Mouse (Mus musculus): Measurements from ENCODE around the gene Rassf3. TPM values are rescaled to one million over a fixed set of nuclear protein-coding genes. Genes with fewer than 3 reads are reported as not detected.

The Rassf3 gene
- total RNA-seq, 2 experiments from 2014 or later, result 7.6 to 10.4 TPM

DNA sequence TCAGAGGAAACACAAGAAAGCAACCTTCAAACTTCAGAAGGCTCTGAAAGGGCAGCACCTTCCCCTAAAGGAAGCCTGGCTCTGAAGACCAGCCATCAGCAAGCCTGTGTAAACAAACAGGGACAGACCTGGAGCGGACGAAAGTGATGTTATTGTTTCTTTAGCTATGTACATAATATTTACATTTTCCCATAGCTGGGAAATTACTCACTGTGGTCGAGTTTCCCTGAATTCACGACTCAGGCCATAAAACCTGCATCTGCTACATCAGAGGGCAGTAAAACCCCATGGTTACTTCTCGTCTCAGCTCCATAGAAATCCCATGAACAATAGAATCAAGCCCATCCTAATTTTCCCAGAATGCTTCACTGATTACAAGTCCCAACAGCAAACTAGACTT lies 11.1 kb downstream of the Rassf3 start:
- no peak for DNase-seq (ENCODE audit: extremely low spot score in 1 of 2, low spot score in 1 of 2)

DNA sequence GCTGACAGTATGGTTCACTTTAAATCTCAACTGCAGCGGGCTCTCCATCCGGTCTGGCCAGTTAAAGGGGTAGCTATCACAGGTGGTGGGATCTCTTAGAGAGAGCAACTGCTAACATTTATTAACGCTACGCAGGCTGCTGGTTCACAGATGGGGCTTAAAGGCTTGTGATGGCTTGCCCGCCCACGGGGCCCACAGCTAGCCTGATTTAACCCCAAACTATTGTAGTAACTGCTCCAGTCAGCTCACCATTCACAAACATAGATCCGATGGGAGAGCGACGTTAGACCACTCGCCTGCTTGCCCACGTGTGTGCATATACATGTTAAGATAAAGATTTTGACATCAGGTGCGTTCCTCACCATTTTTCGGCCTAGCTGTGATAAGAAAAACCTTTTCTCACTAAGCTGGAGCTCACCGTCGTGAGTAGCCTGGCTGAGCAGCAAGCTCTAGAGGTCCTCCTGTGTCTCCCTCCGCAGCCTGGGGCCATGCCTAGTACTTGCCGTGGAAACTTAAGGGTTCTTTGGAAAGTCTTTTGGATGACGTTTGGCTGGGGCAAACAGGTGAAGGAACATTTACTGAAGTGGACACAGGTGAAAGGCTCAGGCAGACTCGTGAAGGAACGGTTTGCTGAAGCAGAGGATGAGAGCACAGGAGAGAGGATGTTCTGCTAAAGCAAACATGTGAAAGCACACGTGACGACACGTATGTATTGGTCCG lies 13.8 kb downstream of the Rassf3 start:
- DNase-seq (ENCODE audit: extremely low spot score in 1 of 2, low spot score in 1 of 2), result peak in 1 of 2 experiments; percentile 18

DNA sequence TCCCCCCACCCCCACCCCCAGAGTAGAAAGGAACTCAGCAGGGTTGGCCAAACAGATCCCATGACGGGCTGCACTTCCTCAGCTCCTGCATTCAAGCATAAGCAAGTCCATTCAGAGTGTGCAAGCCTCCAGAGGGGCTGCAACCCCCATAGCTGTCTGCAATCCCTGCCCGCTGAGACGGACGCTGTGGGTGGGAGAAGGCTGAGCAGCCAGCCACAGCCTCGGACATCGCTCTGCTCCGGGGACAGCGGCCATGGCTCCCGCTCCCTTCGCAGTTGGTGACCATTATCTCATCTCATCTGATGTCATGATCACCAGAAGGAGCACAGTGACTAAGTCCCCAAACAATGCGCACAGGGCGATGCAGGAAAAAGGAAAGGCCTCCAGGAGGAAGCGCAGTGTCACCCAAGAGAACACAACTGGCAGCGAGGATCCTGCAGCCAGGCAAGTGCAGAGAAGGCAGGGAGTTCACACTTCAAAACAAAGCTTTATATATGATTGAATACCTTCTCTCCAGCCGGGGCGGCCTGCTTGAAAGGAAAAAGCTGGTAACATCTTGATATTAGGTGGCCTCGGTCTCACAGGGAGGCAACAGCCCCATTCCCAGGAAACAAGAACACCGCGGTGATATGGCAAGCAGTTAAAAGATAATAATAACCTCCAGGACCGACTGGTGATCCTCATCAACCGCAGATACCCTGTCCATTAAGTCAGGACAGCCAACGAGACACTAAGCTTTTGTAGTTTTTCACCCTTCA lies 14.6 kb downstream of the Rassf3 start:
- peak in 1 of 2 experiments; percentile 12 for DNase-seq (ENCODE audit: extremely low spot score in 1 of 2, low spot score in 1 of 2)

DNA sequence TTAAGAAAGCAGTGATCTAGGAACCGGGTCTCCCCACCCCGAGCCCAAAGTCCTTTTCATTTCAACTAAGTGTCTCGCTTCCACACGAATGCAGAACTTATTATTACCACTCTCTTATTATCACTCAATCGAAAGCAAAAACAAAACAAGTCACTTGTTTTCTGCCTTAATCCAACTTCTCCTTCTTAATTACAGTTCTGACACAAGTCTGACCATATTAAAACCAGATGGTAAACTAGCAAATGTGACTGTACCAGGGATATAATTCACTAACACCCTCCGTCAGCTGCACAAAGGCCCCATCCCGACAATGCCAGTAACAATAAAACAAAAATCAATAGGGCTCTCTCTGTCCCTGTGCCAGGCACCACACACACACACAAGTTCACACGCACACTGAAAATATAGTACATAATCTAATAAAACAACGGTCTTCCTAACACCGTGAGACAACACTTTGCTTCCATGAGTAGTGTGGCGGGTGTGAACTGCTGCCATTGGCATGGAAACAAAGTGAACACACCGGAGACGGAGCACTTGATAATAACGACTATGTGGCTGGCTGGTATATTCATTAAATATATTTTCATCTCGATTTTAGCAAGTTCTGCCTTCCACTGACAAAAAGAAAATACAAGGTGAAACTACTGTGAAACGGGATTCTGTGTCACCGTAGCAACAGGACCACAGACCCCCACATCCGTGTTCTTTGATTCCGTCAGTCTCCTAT lies 16.9 kb downstream of the Rassf3 start:
- no peak for DNase-seq (ENCODE audit: extremely low spot score in 1 of 2, low spot score in 1 of 2)

DNA sequence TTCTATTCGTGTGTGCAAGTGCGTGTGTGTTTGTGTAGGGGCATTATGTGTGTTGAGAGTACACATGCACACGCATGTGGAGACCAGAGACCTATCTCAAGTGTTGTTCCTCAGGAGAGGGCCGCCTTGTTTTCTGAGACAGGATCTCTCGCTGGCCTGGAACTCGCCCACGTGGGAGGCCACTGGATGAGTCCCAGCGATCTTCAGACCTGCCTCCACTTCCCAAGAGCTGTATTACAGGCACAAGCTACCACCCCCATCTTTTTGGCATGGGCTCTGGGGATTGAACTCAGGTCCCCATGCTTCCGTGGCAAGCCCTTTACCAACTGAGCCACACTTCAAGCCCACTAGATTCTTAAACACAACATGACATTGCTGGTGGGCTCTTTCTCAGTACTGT lies 17.7 kb downstream of the Rassf3 start:
- no peak for DNase-seq (ENCODE audit: extremely low spot score in 1 of 2, low spot score in 1 of 2)

DNA sequence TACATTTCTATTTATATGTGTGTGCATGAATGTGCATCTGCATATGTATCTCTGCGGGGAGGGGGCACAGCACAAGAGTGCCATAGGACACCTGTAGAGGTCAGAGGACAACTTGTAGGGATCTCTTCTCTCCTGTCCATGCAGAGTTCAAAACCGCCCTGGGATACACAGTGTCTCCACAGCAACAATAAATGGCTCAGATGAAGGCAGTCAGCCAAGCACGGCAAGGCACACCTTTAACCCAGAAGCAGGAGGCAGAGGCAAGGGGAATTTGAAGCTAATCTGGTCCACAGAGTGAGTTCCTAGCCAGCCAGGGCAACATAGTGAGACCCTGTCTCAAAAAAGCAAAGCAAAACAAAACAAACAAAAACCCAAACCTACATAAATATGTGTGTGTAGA lies 18.8 kb downstream of the Rassf3 start:
- DNase-seq (ENCODE audit: extremely low spot score in 1 of 2, low spot score in 1 of 2), result no peak

DNA sequence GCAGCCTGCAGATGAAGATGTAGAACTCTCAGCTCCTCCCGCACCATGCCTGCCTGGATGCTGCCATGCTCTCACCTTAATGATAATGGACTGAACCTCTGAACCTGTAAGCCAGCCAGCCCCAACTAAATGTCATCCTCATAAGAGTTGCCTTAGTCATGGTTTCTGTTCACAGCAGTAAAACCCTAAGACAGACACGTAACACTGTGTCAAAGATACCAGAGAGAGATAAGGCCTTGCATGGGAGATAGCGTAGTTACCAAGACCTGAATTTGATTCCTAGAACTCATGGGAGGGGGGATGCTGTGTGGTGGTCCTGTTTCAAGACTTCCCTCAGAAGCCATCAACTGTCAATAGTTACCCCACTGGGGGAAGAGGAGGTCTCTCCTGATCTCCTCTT lies 20.6 kb downstream of the Rassf3 start:
- no peak for DNase-seq (ENCODE audit: extremely low spot score in 1 of 2, low spot score in 1 of 2)

DNA sequence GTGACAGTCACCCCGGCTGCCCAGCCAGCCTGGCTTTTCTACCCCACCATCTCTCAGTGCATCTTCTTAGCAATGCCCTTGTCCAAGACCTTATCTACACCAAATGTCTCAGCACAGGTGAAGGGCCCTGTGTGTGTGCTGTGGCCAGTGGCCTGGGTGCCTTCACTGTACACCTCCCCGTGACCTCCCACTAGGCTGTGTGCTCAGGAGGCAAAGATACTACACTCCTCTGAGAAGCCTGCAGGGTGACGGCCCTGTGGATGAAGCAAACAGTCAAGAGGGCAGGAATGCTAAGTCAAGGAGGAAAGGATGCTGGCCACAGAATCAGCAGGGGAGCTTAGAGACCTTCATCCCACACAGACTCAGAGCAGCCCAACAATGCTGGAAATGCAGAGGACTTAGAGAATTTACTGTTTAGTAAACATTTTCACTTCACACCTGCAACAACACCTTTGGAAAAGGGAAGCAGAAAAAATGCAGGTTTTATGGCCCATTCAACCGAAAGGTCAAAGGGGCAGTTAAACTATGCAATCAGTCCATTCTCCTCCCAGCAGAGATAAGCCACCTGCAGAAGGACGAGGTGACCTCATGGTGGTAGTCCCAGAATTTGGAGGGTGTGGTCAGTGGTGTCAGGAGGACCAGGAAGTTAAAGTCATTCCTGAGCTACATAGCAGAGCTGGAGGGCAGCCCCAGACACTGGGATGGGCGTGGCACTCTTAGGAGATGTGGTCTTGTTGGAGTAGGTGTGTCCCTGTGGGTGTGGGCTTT lies 21.3 kb downstream of the Rassf3 start:
- DNase-seq (ENCODE audit: extremely low spot score in 1 of 2, low spot score in 1 of 2), result no peak

DNA sequence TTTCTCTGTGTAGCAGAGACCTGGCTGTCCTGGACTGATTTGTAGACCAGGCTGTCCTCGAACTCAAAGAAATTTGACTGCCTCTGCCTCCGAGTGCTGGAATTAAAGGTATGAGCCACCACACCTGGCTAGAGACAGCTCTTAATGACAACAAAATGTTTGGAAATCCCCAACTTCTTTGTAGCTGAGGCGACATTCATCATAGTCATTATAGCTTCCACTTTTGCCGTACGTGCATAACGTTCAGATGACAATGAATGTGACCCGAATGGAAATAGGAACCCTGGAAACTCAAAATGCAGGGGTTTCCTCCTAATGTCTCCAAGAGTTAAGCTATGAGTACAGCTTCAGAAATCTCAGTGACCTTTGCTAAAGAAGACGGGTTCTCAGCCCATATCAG lies 22.1 kb downstream of the Rassf3 start:
- DNase-seq (ENCODE audit: extremely low spot score in 1 of 2, low spot score in 1 of 2), result no peak

DNA sequence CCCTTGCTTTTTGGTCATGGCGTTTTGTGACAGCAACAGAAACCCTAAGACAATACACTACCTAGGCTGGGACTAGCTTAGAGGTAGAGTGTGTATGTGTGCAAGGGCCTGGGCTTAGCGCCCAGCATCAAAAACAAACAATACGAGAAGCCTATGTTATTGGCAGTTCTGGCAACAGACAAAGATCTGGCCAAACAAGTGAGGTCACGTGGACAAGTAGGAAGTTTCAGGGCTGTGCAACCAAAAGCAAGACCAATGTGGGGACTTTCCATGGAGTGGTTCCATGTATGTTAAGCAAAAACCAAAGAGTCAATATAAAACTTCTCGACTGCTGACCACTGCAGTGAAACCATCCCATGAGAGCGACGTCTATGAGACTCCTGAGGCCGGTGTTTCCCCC lies 30.3 kb downstream of the Rassf3 start:
- no peak for DNase-seq (ENCODE audit: extremely low spot score in 1 of 2, low spot score in 1 of 2)

DNA sequence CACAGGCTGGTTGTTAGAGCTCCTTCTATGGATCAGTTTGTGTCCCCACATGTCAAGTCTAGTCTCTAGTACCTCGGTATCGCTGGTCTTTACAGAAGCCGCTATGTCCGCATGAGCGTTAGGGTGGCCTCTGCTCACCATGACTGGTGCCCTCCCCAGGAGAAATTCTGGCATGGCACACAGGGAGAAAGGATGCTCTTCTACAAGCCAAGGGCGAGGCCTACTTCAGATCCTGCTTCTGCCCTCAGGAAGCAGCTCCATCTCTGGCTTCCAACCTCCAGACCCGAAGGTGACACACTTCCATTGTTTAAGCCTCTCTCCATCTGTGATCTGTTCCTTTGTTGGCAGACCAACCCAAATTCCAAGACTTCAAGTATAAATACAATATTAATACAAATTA lies 31.9 kb downstream of the Rassf3 start:
- DNase-seq (ENCODE audit: extremely low spot score in 1 of 2, low spot score in 1 of 2), result no peak

DNA sequence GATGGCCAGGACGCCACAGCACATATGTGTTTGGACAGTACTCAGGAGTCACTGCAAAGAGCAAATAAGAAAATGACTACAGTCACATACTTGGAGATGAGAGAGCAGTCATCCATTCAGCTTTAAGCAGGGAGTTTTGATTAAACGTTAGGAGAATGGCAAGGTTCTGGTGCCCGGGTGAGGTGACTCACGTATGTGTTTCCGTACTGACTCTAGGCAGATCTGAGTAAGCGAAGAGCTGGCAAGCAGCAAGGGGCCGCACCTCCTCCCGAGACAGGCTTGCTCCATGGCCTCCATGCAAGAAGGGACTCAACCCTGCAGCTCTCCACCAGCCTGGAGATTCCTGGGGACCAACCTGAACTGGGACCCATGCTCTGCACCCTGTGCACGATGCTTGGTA lies 32.4 kb downstream of the Rassf3 start:
- DNase-seq (ENCODE audit: extremely low spot score in 1 of 2, low spot score in 1 of 2), result no peak

DNA sequence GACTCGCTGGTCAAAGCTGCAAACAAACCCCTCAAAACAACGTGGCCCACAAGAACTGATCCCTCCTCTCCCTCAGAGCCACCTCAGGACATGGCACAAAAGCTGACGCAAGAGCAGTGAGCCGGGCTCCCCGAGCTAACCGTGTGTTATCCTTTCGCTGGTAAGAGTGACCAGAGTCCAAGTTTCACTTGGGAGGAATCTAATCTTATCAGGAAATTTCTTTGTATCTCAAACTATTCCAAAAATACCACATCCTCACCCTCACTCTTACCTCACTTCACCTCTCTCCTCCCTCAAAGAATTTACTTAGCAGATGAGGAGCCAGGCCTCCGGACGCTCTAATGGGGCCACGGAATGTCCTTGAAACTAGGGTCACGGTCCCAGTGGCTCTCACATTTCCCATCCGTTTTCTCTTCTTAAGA lies 36.8 kb downstream of the Rassf3 start:
- DNase-seq (ENCODE audit: extremely low spot score in 1 of 2, low spot score in 1 of 2), result no peak

DNA sequence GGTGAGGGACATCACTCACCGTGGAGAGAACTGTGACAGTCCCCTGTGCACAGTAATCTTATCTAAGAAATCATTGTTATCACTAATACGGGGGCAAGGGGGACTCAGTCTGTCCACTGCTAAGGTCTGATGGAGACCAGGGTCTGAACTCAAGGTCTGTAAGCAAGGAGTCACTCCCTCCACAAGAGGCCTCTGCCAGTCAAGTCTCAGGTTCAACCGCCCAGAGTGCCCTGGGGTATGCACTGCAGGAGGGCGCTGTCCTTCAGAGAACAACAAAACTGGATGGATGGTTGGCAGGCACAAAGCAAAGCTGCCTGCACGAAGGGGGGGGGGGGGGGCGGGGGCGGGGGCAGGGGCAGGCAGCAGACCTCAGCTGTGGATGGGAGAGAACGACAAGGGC lies 38.0 kb downstream of the Rassf3 start:
- DNase-seq (ENCODE audit: extremely low spot score in 1 of 2, low spot score in 1 of 2), result no peak

DNA sequence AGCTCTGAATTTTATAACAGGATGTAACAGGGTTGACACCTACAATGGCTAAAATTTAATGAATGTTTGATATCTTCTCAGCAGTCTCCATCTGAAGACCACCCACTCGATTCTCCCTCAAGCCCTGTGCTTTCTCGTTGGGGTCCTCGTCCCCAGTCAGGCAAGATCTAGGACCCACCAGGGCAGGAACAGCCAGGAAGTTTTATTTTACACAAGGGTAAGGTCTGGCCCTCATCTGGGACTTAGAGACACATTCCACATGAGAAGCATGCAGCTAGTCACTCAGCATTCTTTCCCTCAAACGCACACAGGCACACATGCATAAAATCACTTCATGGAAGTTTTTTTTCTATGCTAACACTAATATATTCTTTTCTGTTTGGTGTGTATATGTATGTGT lies 39.5 kb downstream of the Rassf3 start:
- no peak for DNase-seq (ENCODE audit: extremely low spot score in 1 of 2, low spot score in 1 of 2)

DNA sequence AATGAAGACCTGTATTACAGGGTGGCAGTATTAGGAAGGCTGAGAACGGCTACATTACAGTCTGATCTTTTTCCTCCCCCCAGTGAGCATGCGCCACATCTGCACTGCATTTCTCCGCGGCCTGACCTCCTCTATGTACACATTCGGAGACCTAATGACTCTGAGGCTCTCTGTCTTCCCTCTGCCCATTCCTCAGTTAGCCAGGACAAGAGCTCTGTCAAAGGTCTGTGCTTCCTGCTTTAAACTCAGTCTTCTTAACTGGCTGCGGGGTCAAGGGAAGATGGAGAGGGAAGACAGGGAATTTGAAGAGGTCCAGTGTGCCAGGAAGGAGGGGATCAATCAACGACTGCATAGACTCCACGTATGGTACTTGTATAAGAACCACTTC lies 39.9 kb downstream of the Rassf3 start:
- DNase-seq (ENCODE audit: extremely low spot score in 1 of 2, low spot score in 1 of 2), result no peak

DNA sequence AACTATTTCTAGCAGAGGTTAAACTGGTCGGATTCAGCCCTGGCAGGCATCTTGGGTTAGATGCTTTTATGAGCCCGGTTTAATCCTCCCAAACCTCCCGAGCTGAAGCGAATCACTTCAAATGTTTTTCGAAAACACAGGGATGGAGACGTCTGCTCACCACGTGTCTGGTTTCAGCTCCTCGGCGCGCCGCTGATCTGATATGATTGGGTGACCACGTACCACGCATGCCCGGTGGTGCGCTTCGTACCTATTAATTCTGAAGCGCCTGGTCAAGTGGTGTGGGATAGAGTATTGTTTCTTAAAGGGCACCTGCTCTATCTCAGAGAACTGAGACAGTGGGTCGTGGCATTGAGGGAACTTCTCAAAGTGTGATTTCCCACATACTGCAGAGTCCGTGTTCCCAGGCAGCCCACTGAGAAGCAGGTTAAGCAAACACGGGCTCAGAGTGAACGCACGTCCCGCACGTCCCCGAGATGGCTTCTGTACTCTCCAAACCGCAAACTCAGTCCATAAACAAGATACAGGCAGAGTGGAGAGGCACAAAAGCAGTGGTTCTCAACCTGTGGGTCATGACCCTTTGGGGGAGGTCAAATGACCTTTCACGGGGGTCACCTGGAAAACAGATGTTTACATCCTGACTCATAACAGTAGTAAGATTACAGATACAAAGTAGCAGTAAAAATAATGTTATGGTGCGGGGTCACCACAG lies 40.4 kb downstream of the Rassf3 start:
- no peak for DNase-seq (ENCODE audit: extremely low spot score in 1 of 2, low spot score in 1 of 2)

DNA sequence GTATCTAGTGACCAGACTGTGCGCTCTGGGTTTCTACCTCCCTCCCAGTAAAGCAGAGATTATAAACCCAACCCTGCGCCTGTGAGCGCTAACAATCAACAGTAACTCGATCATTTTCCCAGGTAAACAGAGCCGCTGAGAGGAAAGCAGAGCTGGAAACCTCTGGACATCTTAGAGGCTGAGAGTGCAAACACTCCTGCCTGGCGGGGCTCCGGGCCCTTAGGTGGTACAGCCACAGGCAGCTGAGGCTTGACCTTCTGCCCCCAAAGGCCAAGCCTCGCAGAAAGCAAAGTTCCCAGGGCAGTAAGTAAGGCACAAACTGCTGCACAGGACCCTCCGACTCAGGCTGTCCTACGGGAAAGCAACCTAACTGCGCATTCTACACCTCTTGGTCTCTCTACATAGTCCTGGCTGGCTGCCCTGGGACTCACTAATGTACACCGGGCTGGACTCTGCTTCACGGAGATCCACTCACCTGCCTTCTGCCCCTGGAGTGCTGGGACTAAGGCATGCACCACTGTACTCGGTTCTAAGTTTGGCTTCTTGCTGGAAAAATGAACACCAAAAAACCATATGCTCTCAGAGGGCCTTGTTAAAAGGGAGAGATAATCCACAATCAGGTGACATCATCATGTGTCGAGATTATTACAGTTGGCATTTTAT lies 41.6 kb downstream of the Rassf3 start:
- DNase-seq (ENCODE audit: extremely low spot score in 1 of 2, low spot score in 1 of 2), result no peak

DNA sequence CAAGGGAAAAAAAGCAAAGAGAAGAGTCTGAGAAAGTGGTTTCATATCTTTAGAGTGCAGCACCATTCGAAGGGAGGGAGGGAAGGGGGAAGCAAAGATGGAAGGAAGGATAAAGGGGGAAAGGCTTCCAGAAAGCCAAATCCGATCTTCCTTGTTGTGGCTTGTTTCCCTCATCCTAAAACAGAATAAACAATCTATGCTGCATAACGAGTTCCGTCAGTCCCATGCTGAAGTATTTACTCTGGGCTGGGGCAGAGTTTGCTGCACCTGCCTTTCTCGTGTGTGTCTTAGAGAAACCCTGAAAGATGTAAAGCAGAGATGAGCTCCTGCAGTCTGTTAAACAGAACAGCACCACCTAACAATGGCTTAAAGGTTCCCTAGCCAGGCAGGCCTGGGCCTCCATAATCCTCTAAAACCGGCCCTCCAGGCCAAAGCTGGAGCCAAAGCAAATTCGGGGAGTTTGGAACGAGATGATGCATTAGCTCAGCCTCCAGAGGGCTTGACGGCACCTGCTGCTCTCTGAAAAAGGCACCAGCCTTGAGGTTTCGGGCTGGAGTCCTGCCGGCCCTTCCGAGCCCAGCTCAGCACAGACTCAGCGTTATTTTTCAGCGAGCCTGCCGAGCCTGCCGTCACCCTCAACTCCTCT lies 43.4 kb downstream of the Rassf3 start:
- no peak for DNase-seq (ENCODE audit: extremely low spot score in 1 of 2, low spot score in 1 of 2)
